Mouse (Mus musculus) midbrain, embryonic 14.5 days (tissue): ENCODE measurements at regions not wholly inside any gene's neighbourhood (a gene's known extent, or its start where the extent isn't known, plus 50 kb on each side); places are given as distances from the start of the nearest gene placed in this dataset.

ENCODE experiments used
- ATAC-seq: fragments of 200-750 bp; cut with Nextera tagmentation; 2 replicates; pipeline ENCODE4 v1.8.0; 2017; ENCODE audit warnings: moderate number of reproducible peaks, moderate library complexity; ENCODE audit not compliant: low FRiP score, low TSS enrichment
- DNase-seq: peaks from one replicate; pipeline ENCODE4 v3.0.0-alpha.2; 2015
- H3K27ac ChIP-seq: fragments of 300-500 bp; sonication (generic); replicated peaks from 2 replicates; pipeline ENCODE4 v1.5.1; 2014; ENCODE audit warnings: mild to moderate bottlenecking, low read depth, low read length, moderate library complexity
- H3K27me3 ChIP-seq: fragments of 300-500 bp; sonication (generic); 2 replicates; pipeline ENCODE4 v1.6.1; 2014; ENCODE audit warnings: low read length, control low read depth, mixed read lengths; ENCODE audit not compliant: control insufficient read depth, insufficient read depth
- H3K36me3 ChIP-seq: fragments of 300-500 bp; sonication (generic); 2 replicates; pipeline ENCODE4 v1.6.1; 2014; ENCODE audit warnings: low read length, control low read depth; ENCODE audit not compliant: control insufficient read depth, insufficient read depth
- H3K4me1 ChIP-seq: fragments of 300-500 bp; sonication (generic); 2 replicates; pipeline ENCODE4 v1.6.1; 2014; ENCODE audit warnings: mild to moderate bottlenecking, antibody characterized with exemption, low read length, control low read depth; ENCODE audit not compliant: control insufficient read depth, insufficient read depth
- H3K4me2 ChIP-seq: fragments of 300-500 bp; sonication (generic); 2 replicates; pipeline ENCODE4 v1.6.1; 2014; ENCODE audit warnings: mild to moderate bottlenecking, low read length, moderate library complexity
- H3K4me3 ChIP-seq: fragments of 300-500 bp; sonication (generic); replicated peaks from 2 replicates; pipeline ENCODE4 v1.5.1; 2014; ENCODE audit warnings: low read depth, low read length
- H3K9ac ChIP-seq: fragments of 300-500 bp; sonication (generic); replicated peaks from 2 replicates; pipeline ENCODE4 v1.6.1; 2014; ENCODE audit warnings: mild to moderate bottlenecking, low read length, moderate library complexity
- H3K9me3 ChIP-seq: fragments of 300-500 bp; sonication (generic); 2 replicates; pipeline ENCODE4 v1.6.1; 2016; ENCODE audit warnings: low read length, control low read depth, mixed read lengths; ENCODE audit not compliant: control insufficient read depth
- WGBS: fragments of 180-500 bp; shearing (Covaris S2); extraction: QIAGEN DNeasy Blood & Tissue Kit; methylation state at CpG from one replicate; pipeline ENCODE4 v1.1.7; 2014; 5-methylcytosine and 5-hydroxymethylcytosine counted together

DNA sequence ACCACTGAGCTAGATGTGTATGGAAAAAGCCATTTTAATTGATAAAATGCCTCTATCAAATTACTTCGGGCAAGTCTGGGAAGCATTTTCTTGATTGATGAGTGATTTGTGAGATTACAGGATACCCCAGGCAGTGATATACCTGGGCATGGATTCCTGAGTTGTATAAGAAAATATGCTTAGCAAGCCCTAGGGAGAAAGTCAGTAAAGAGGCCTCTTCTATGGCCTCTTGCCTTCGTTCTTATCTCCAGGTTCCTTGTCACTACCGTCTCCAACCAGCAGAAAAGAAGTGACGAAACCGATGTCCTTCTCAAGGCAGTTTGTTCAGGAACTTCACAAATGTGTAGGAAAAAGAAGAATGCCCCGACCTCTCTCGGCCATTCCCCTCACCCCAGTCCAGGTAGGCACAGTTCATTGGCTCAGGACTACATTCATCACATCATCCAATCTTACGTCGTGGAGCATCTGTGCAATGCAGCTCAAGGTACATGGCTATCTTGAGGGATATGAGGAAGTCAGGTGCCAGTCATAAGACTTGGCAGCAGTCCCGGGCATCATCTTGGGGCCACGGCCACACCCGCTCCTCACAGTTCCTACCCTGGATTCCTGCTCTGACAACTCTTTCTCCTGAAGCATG, 310.2 kb downstream of the Cdh11 start:
- Histone ChIP-seq H3K36me3 (no peaks in the 10 kb centered on the region), H3K9me3 (no peaks in the 10 kb centered on the region), H3K4me1 (no peaks in the 10 kb centered on the region), H3K9ac (no peak overlapping the region), H3K27ac (no peak overlapping the region), H3K27me3 (no peaks in the 10 kb centered on the region), H3K4me2 (no peak overlapping the region), H3K4me3 (no peak overlapping the region)
- DNase-seq (no peak), ATAC-seq (no peak)
- 95% methylated on average over 12 of the region's 12 CpGs for WGBS

DNA sequence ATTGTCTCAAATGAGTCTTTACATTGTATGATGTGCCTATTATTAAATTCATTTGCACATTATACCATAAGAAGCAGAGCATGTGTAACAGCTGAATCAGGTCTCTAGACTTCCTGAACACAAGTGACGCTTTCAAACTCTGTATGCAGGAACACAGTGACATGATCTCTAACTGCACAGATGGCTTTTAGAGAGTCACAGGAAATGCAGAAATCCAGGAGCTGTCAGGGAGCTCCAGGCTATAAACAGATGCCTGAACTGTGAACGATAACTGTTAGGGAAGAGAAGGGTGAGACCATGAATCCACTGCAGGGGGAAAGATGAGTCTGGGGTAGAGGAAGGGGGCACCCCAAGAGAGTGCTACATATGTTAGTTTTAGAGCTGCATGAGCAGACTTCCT, 311.2 kb downstream of the Cdh11 start:
- Histone ChIP-seq H3K27ac (no peak overlapping the region), H3K4me3 (no peak overlapping the region), H3K4me2 (no peak overlapping the region), H3K4me1 (no peaks in the 10 kb centered on the region), H3K27me3 (no peaks in the 10 kb centered on the region), H3K9ac (no peak overlapping the region), H3K9me3 (no peaks in the 10 kb centered on the region), H3K36me3 (no peaks in the 10 kb centered on the region)
- WGBS = 87% methylated on average over 2 of the region's 2 CpGs
- DNase-seq (no peak), ATAC-seq (no peak)

DNA sequence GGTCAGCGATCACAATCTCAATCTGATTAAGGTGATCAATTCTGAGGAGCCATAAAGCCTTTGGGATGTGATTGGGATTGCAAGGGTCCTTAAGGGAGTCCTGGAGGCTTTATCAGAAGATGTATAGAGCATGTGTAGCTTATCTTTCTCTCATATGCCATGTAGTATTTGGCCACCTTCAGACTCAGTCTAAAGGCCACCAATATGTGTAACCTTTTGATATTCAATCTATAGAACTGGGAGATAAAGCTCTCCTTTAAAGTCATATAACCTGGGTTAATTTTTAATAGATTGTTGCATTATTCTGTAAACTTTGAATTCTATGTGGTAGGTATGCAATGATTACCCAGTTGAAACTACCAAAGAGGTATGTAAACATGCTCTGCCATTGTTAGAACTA, 314.1 kb downstream of the Cdh11 start:
- DNase-seq (no peak), ATAC-seq (no peak)
- Histone ChIP-seq H3K27ac (no peak overlapping the region), H3K36me3 (no peaks in the 10 kb centered on the region), H3K27me3 (no peaks in the 10 kb centered on the region), H3K4me1 (no peaks in the 10 kb centered on the region), H3K9ac (no peak overlapping the region), H3K9me3 (no peaks in the 10 kb centered on the region), H3K4me3 (no peak overlapping the region), H3K4me2 (no peak overlapping the region)
- WGBS = 96% methylated on average over 1 of the region's 1 CpGs

DNA sequence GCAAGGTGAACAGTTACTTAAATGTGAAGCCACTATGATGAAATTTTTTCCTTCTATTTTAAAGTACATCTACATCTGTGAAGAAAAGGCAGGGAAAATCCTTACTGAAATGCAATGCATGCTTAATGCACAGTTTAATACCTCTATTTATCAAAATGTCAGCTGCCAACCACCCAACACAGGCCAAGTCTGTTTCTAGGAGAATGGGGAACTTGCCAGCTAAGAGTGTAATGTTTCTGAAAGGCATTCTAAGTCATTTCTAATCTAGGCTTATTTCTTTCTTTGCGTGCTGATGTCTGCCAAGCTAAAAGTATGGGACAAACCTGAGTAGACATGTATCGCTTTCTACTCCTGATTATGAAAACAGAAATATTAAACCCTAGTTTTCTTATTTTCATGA, 322.8 kb downstream of the Cdh11 start:
- ATAC-seq (no peak), DNase-seq (no peak)
- no peaks in the 10 kb centered on the region for H3K36me3 ChIP-seq
- no peaks in the 10 kb centered on the region for H3K9me3 ChIP-seq
- no peaks in the 10 kb centered on the region for H3K4me1 ChIP-seq
- no peak overlapping the region for H3K27ac ChIP-seq
- H3K27me3 ChIP-seq = no peaks in the 10 kb centered on the region
- whole genome bisulfite sequencing = 94% methylated on average over 2 of the region's 2 CpGs
- H3K9ac ChIP-seq = no peak overlapping the region
- no peak overlapping the region for H3K4me2 ChIP-seq
- no peak overlapping the region for H3K4me3 ChIP-seq

DNA sequence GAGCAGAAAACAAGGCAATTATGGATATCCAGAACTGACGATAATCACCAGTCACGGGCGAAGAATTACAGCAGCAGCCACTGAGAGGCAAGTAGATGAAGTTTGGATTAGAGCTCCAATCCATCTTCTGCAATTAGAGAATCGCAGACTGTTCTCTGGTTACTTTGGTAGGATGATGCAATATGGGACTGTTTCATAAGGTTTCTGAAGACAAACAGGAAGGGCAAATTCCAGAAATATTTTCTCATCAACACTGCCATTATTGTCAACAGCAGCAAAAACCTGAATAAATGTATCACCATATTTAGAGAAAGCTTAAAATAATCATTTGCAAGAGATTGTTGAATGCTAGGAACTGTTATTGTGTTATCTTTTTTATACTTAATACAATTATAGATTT, 342.4 kb downstream of the Cdh11 start:
- Histone ChIP-seq H3K36me3 (no peaks in the 10 kb centered on the region), H3K4me3 (no peak overlapping the region), H3K4me1 (no peaks in the 10 kb centered on the region), H3K4me2 (no peak overlapping the region), H3K27ac (no peak overlapping the region), H3K9me3 (no peaks in the 10 kb centered on the region), H3K9ac (no peak overlapping the region), H3K27me3 (no peaks in the 10 kb centered on the region)
- 93% methylated on average over 4 of the region's 4 CpGs for WGBS
- DNase-seq = no peak
- no peak for ATAC-seq

DNA sequence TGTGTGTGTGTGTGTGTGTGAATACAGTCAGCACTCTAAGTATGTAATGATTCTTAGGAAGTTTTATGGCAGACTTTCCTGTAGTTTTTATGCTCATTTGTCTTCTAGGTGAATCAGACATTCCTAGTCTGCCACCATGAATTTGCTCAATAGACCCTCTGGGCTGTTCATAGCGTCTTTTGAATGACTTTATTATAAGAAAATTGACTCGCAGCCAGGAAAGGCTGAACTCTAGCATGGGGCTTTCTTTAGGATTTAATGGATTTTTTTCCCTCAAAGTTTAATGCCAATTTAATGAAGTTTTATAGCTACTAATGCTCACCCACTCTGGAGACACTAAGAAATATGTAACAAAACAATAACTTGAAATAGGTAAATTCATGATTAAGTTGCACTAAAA, 363.6 kb downstream of the Cdh11 start:
- Histone ChIP-seq H3K27me3 (no peaks in the 10 kb centered on the region), H3K27ac (no peak overlapping the region), H3K4me3 (no peak overlapping the region), H3K4me1 (no peaks in the 10 kb centered on the region), H3K9me3 (no peaks in the 10 kb centered on the region), H3K4me2 (no peak overlapping the region), H3K36me3 (no peaks in the 10 kb centered on the region), H3K9ac (no peak overlapping the region)
- no peak for ATAC-seq
- 41% methylated on average over 2 of the region's 2 CpGs for WGBS
- DNase-seq = peak; percentile 18

DNA sequence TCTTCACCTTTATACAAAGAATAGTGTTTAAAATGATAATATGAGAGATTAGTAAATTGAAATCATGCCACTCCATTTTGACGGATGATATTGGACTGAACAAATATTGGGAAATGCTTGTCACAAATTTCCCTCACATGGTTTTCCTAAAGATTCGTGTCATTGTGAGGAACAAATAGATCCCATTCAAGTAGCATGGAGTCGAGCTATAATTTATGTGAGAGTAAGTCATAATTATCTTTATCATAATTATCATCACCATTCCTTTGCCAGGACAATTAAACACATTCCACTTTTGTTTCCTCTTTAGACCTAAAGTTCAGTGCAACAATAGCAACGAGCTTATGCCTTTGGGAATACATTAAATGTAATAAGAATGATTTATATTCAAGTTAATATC, 370.5 kb downstream of the Cdh11 start:
- Histone ChIP-seq H3K4me3 (no peak overlapping the region), H3K36me3 (no peaks in the 10 kb centered on the region), H3K27me3 (no peaks in the 10 kb centered on the region), H3K4me1 (no peaks in the 10 kb centered on the region), H3K4me2 (no peak overlapping the region), H3K27ac (no peak overlapping the region), H3K9ac (no peak overlapping the region), H3K9me3 (no peaks in the 10 kb centered on the region)
- ATAC-seq (no peak), DNase-seq (no peak)
- 68% methylated on average over 4 of the region's 4 CpGs for WGBS

DNA sequence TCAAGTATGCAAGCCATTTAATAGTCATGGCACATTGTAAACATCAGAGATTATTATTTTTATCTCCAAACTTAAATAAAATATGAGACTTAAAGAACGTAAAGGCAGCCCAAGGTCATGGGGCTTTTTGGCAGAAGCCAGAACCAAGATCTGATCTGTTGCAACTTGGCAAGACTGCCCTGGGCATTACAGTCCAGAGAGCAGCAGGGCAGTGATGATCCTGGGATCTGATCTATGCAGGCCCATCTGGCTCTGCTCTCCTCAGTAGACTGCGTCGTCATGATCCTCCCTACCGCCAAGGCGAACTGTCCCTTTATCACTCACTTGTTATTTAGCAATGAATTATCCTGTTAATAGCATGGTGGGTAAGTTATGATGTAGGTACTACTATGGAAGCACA, 372.0 kb downstream of the Cdh11 start:
- Histone ChIP-seq H3K4me2 (no peak overlapping the region), H3K4me1 (no peaks in the 10 kb centered on the region), H3K27me3 (no peaks in the 10 kb centered on the region), H3K9ac (no peak overlapping the region), H3K27ac (no peak overlapping the region), H3K4me3 (no peak overlapping the region), H3K9me3 (no peaks in the 10 kb centered on the region), H3K36me3 (no peaks in the 10 kb centered on the region)
- WGBS = 92% methylated on average over 5 of the region's 5 CpGs
- no peak for DNase-seq
- no peak for ATAC-seq

DNA sequence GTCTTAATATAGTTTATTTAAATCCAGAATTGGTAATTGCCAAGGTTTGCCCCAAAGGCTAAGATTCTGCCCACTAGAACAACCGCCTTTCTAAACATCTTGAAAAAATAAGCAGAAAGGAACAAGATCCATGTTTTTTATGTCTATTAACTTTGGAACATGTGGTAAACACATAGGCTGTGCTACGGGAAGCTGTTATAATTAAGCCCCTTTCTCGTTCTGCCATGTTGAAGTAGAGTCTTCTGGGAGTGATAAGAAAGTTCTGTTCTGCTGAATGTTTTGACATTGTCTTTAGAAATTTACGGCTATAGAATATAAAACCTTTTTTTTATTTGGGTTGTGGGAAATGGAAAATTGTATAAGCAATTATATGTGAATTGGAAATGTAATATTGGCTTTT, 397.9 kb downstream of the Cdh11 start:
- no peaks in the 10 kb centered on the region for H3K9me3 ChIP-seq
- no peaks in the 10 kb centered on the region for H3K4me1 ChIP-seq
- no peak overlapping the region for H3K27ac ChIP-seq
- H3K4me3 ChIP-seq = no peak overlapping the region
- no peak overlapping the region for H3K9ac ChIP-seq
- WGBS = 92% methylated on average over 4 of the region's 4 CpGs
- no peak overlapping the region for H3K4me2 ChIP-seq
- no peaks in the 10 kb centered on the region for H3K36me3 ChIP-seq
- no peak for ATAC-seq
- no peaks in the 10 kb centered on the region for H3K27me3 ChIP-seq
- no peak for DNase-seq
